Mouse (Mus musculus) forebrain, embryonic 14.5 days (tissue): ENCODE measurements around the gene Upp1. TPM values are rescaled to one million over a fixed set of nuclear protein-coding genes. Genes with fewer than 3 reads are reported as not detected.

Experiments
- ATAC-seq: fragments of 200-750 bp; cut with Nextera tagmentation; 2 replicates; pipeline ENCODE4 v1.8.0; 2017; ENCODE audit warnings: mild to moderate bottlenecking, moderate library complexity
- DNase-seq: peaks from one replicate; pipeline ENCODE4 v3.0.0-alpha.2; 2015; ENCODE audit warnings: low spot score
- H3K27ac ChIP-seq: fragments of 300-500 bp; sonication (generic); 2 replicates; pipeline ENCODE4 v1.5.1; 2014; ENCODE audit warnings: low read depth, mild to moderate bottlenecking, control low read depth, low read length, moderate library complexity
- H3K27me3 ChIP-seq: fragments of 300-500 bp; sonication (generic); replicated peaks from 2 replicates; pipeline ENCODE4 v1.6.1; 2014; ENCODE audit warnings: low read length, control low read depth, mixed read lengths; ENCODE audit not compliant: control insufficient read depth, insufficient read depth
- H3K36me3 ChIP-seq: fragments of 300-500 bp; sonication (generic); 2 replicates; pipeline ENCODE4 v1.6.1; 2014; ENCODE audit warnings: low read length, control low read depth; ENCODE audit not compliant: control insufficient read depth, insufficient read depth
- H3K4me1 ChIP-seq: fragments of 300-500 bp; sonication (generic); 2 replicates; pipeline ENCODE4 v1.6.1; 2014; ENCODE audit warnings: antibody characterized with exemption, low read length, control low read depth; ENCODE audit not compliant: control insufficient read depth, insufficient read depth
- H3K4me2 ChIP-seq: fragments of 300-500 bp; sonication (generic); 2 replicates; pipeline ENCODE4 v1.6.1; 2014; ENCODE audit warnings: mild to moderate bottlenecking, control low read depth, low read length
- H3K4me3 ChIP-seq: fragments of 300-500 bp; sonication (generic); 2 replicates; pipeline ENCODE4 v1.5.1; 2014; ENCODE audit warnings: low read depth, low read length, control low read depth
- H3K9ac ChIP-seq: fragments of 300-500 bp; sonication (generic); 2 replicates; pipeline ENCODE4 v1.6.1; 2014; ENCODE audit warnings: mild to moderate bottlenecking, low read length, control low read depth, moderate library complexity
- H3K9me3 ChIP-seq: fragments of 300-500 bp; sonication (generic); replicated peaks from 2 replicates; pipeline ENCODE4 v1.6.1; 2016; ENCODE audit warnings: low read length, control low read depth, mixed read lengths; ENCODE audit not compliant: control insufficient read depth
- WGBS: fragments of 180-500 bp; shearing (Covaris S2); extraction: QIAGEN DNeasy Blood & Tissue Kit; methylation state at CpG from one replicate; pipeline ENCODE4 v1.1.7; 2014; 5-methylcytosine and 5-hydroxymethylcytosine counted together
- polyA plus RNA-seq: library from polyadenylated mRNA; unstranded; fragments of >200 nt; fragmentation: Nextera tagmentation; extraction: Ambion mirVana; gene quantifications from 2 replicates; pipeline ENCODE4 v1.2.1, GENCODE M21; 2014

Gene Upp1
- polyA plus RNA-seq, 1 experiment from 2014 or later: 3.0 TPM

- peak; percentile 21; the same call in 1 of the 2 replicates for ATAC-seq
- 2% methylated on average over 22 of the region's 22 CpGs for WGBS
- H3K4me1 ChIP-seq: peaks cover 19% of the 10 kb centered on the region
- H3K27ac ChIP-seq: no peak overlapping the region
- H3K4me3 ChIP-seq: peak overlapping the region; percentile 36
- H3K9me3 ChIP-seq: no peaks in the 10 kb centered on the region
- H3K36me3 ChIP-seq: no peaks in the 10 kb centered on the region
- H3K4me2 ChIP-seq: peak overlapping the region; percentile 90
- no peak overlapping the region for H3K9ac ChIP-seq
- peaks cover 22% of the 10 kb centered on the region for H3K27me3 ChIP-seq
- peak; percentile 39 for DNase-seq
Measured at GRCm38 (mm10) chr11:9119231-9120020, 1.5 kb downstream of the Upp1 start.

- WGBS: 77% methylated on average over 4 of the region's 4 CpGs
- no peak overlapping the region for H3K4me2 ChIP-seq
- H3K4me3 ChIP-seq: no peak overlapping the region
- no peak for ATAC-seq
- no peaks in the 10 kb centered on the region for H3K36me3 ChIP-seq
- no peak overlapping the region for H3K9ac ChIP-seq
- peaks cover 8% of the 10 kb centered on the region for H3K27me3 ChIP-seq
- H3K9me3 ChIP-seq: no peaks in the 10 kb centered on the region
- peaks cover 19% of the 10 kb centered on the region for H3K4me1 ChIP-seq
- DNase-seq: no peak
- no peak overlapping the region for H3K27ac ChIP-seq
Measured at GRCm38 (mm10) chr11:9122315-9122714, 4.4 kb downstream of the Upp1 start.

GRCm38 (mm10) chr11:9126373-9127107 is 8.6 kb downstream of the Upp1 start:
- 77% methylated on average over 5 of the region's 5 CpGs for WGBS

GRCm38 (mm10) chr11:9128110-9128509 is 10.2 kb downstream of the Upp1 start:
- no peak overlapping the region for H3K4me2 ChIP-seq

More at GRCm38 (mm10) chr11:9126373-9127107, 8.6 kb downstream of the Upp1 start:
- no peak overlapping the region for H3K4me2 ChIP-seq
- no peak overlapping the region for H3K4me3 ChIP-seq
- H3K4me1 ChIP-seq: no peaks in the 10 kb centered on the region
- no peaks in the 10 kb centered on the region for H3K27me3 ChIP-seq
- H3K9ac ChIP-seq: no peak overlapping the region
- no peaks in the 10 kb centered on the region for H3K9me3 ChIP-seq
- ATAC-seq (no peak), DNase-seq (no peak)
- H3K27ac ChIP-seq: no peak overlapping the region
- no peaks in the 10 kb centered on the region for H3K36me3 ChIP-seq

GRCm38 (mm10) chr11:9129528-9129927 is 11.6 kb downstream of the Upp1 start:
- no peak overlapping the region for H3K9ac ChIP-seq
- 93% methylated on average over 8 of the region's 8 CpGs for WGBS
- no peak overlapping the region for H3K4me2 ChIP-seq
- no peak overlapping the region for H3K27ac ChIP-seq
- DNase-seq (no peak), ATAC-seq (no peak)
- no peak overlapping the region for H3K4me3 ChIP-seq
- H3K36me3 ChIP-seq: no peaks in the 10 kb centered on the region
- no peaks in the 10 kb centered on the region for H3K4me1 ChIP-seq
- H3K9me3 ChIP-seq: no peaks in the 10 kb centered on the region
- H3K27me3 ChIP-seq: no peaks in the 10 kb centered on the region

More at GRCm38 (mm10) chr11:9128110-9128509, 10.2 kb downstream of the Upp1 start:
- ATAC-seq: no peak; the same call in 1 of the 2 replicates
- DNase-seq: peak; percentile 55
- Histone ChIP-seq H3K36me3 (no peaks in the 10 kb centered on the region), H3K4me1 (no peaks in the 10 kb centered on the region), H3K4me3 (no peak overlapping the region), H3K9ac (no peak overlapping the region), H3K27me3 (no peaks in the 10 kb centered on the region), H3K27ac (no peak overlapping the region), H3K9me3 (no peaks in the 10 kb centered on the region)
- 48% methylated on average over 2 of the region's 2 CpGs for WGBS

- Histone ChIP-seq H3K9ac (no peak overlapping the region), H3K9me3 (no peaks in the 10 kb centered on the region), H3K4me2 (no peak overlapping the region), H3K4me1 (no peaks in the 10 kb centered on the region), H3K27ac (no peak overlapping the region), H3K36me3 (no peaks in the 10 kb centered on the region), H3K4me3 (no peak overlapping the region), H3K27me3 (no peaks in the 10 kb centered on the region)
- ATAC-seq (no peak), DNase-seq (no peak)
- 83% methylated on average over 7 of the region's 7 CpGs for WGBS
Measured at GRCm38 (mm10) chr11:9131688-9132087, 13.8 kb downstream of the Upp1 start.

GRCm38 (mm10) chr11:9135589-9136246 is 17.8 kb downstream of the Upp1 start:
- DNase-seq (peak; percentile 7), ATAC-seq (no peak; the same call in 1 of the 2 replicates)
- Histone ChIP-seq H3K36me3 (no peaks in the 10 kb centered on the region), H3K27ac (no peak overlapping the region), H3K4me1 (no peaks in the 10 kb centered on the region), H3K4me3 (no peak overlapping the region), H3K27me3 (no peaks in the 10 kb centered on the region), H3K9me3 (no peaks in the 10 kb centered on the region), H3K9ac (no peak overlapping the region), H3K4me2 (no peak overlapping the region)
- WGBS: 78% methylated on average over 11 of the region's 11 CpGs

- no peaks in the 10 kb centered on the region for H3K36me3 ChIP-seq
- H3K9ac ChIP-seq: no peak overlapping the region
- no peak overlapping the region for H3K27ac ChIP-seq
- 22% methylated on average over 5 of the region's 5 CpGs for WGBS
- H3K4me3 ChIP-seq: no peak overlapping the region
- no peaks in the 10 kb centered on the region for H3K27me3 ChIP-seq
- H3K4me2 ChIP-seq: no peak overlapping the region
- DNase-seq: peak; percentile 86
- ATAC-seq: peak; percentile 88
- H3K9me3 ChIP-seq: no peaks in the 10 kb centered on the region
- H3K4me1 ChIP-seq: no peaks in the 10 kb centered on the region
Measured at GRCm38 (mm10) chr11:9136471-9136870, 18.6 kb downstream of the Upp1 start.
